Mouse (Mus musculus) neural tube, embryonic 11.5 days (tissue): ENCODE measurements around the gene Eml4. TPM values are rescaled to one million over a fixed set of nuclear protein-coding genes. Genes with fewer than 3 reads are reported as not detected.

Source experiments
- ATAC-seq: fragments of 200-750 bp; cut with Nextera tagmentation; 2 replicates; pipeline ENCODE4 v1.8.0; 2017; ENCODE audit warnings: moderate number of reproducible peaks, mild to moderate bottlenecking, moderate TSS enrichment, moderate library complexity; ENCODE audit not compliant: insufficient read depth, low FRiP score, low TSS enrichment
- DNase-seq: peaks from one replicate; pipeline ENCODE4 v3.0.0-alpha.2; 2015; ENCODE audit warnings: low spot score
- H3K27ac ChIP-seq: fragments of 300-500 bp; sonication (generic); 2 replicates; pipeline ENCODE4 v1.5.1; 2014; ENCODE audit warnings: low read depth, mild to moderate bottlenecking, low read length
- H3K27me3 ChIP-seq: fragments of 300-500 bp; sonication (generic); 2 replicates; pipeline ENCODE4 v1.6.1; 2014; ENCODE audit warnings: mild to moderate bottlenecking, low read length, mixed read lengths; ENCODE audit not compliant: control insufficient read depth, insufficient read depth
- H3K36me3 ChIP-seq: fragments of 300-500 bp; sonication (generic); 2 replicates; pipeline ENCODE4 v1.6.1; 2014; ENCODE audit warnings: mild to moderate bottlenecking, low read length, moderate library complexity, mixed read lengths; ENCODE audit not compliant: control insufficient read depth, insufficient read depth
- H3K4me1 ChIP-seq: fragments of 300-500 bp; sonication (generic); 2 replicates; pipeline ENCODE4 v1.6.1; 2014; ENCODE audit warnings: low read length, mixed read lengths; ENCODE audit not compliant: control insufficient read depth, insufficient read depth
- H3K4me2 ChIP-seq: fragments of 300-500 bp; sonication (generic); 2 replicates; pipeline ENCODE4 v1.6.1; 2014; ENCODE audit warnings: low read depth, mild to moderate bottlenecking, moderate library complexity
- H3K4me3 ChIP-seq: fragments of 300-500 bp; sonication (generic); 2 replicates; pipeline ENCODE4 v1.5.1; 2014; ENCODE audit warnings: low read depth, low read length
- H3K9ac ChIP-seq: fragments of 300-500 bp; sonication (generic); 2 replicates; pipeline ENCODE4 v1.6.1; 2014; ENCODE audit warnings: mild to moderate bottlenecking, low read length
- H3K9me3 ChIP-seq: fragments of 300-500 bp; sonication (generic); 2 replicates; pipeline ENCODE4 v1.6.1; 2016; ENCODE audit warnings: low read length; ENCODE audit not compliant: control insufficient read depth
- WGBS: fragments of 180-500 bp; shearing (Covaris S2); extraction: QIAGEN DNeasy Blood & Tissue Kit; methylation state at CpG from one replicate; pipeline ENCODE4 v1.1.7; 2014; 5-methylcytosine and 5-hydroxymethylcytosine counted together
- polyA plus RNA-seq: library from polyadenylated mRNA; unstranded; fragments of >200 nt; fragmentation: Nextera tagmentation; extraction: Ambion mirVana; gene quantifications from 2 replicates; pipeline ENCODE4 v1.2.1, GENCODE M21; 2014

The Eml4 gene
- polyA plus RNA-seq, 1 experiment from 2014 or later: 59.8 TPM

GRCm38 (mm10) chr17:83521881-83522280 is 171.2 kb downstream of the Eml4 start:
- H3K4me3 ChIP-seq: no peak overlapping the region
- 94% methylated on average over 4 of the region's 4 CpGs for WGBS
- H3K36me3 ChIP-seq: no peaks in the 10 kb centered on the region
- ATAC-seq: no peak
- no peak overlapping the region for H3K9ac ChIP-seq
- peaks cover 16% of the 10 kb centered on the region for H3K4me1 ChIP-seq
- DNase-seq: no peak
- no peaks in the 10 kb centered on the region for H3K9me3 ChIP-seq
- no peaks in the 10 kb centered on the region for H3K27me3 ChIP-seq
- H3K27ac ChIP-seq: no peak overlapping the region
- H3K4me2 ChIP-seq: no peak overlapping the region

DNA sequence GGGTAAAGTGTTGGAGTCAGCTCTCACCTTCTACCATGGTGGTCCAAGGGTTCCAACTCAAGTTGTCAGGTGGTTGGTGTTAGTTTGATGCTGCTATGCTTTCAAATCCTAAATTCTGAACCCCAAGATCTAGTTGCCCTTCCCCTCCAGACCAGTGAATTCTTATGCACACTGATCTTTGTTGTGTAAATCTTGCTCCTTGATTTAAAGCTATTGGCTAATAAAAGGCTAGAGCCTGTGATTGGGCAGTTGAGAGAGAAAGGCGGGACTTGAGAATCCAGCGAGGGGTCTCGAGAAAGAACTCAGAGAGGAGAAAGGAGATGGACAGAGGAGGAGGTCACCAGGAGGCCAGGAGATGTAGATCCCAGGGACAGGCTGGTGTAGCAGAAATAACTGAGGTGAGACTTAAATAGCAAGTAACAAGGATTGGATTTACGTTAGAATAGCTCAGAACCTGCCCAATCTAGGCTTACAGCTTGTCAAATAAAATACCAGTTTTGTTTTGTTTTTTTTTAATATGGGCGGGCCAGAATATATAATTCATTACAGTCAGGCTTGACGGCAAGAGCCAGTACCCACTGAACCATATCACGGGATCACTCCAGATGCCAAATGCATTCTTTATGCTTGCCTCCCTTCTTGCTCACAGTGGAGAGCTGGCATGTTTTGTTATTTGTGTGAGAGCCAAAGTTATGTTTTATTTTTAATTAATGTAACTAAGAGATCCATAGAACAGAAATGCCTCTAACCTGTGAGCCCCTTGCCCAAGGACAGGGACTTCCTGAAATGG is 172.1 kb downstream of the Eml4 start:
- DNase-seq (no peak), ATAC-seq (no peak)
- Histone ChIP-seq H3K36me3 (no peaks in the 10 kb centered on the region), H3K4me1 (peaks cover 24% of the 10 kb centered on the region), H3K27me3 (no peaks in the 10 kb centered on the region), H3K27ac (no peak overlapping the region), H3K4me3 (no peak overlapping the region), H3K4me2 (no peak overlapping the region), H3K9me3 (no peaks in the 10 kb centered on the region), H3K9ac (no peak overlapping the region)
- WGBS: 59% methylated on average over 7 of the region's 7 CpGs

- no peak overlapping the region for H3K27ac ChIP-seq
- peaks cover 29% of the 10 kb centered on the region for H3K4me1 ChIP-seq
- 42% methylated on average over 7 of the region's 7 CpGs for whole genome bisulfite sequencing
- H3K36me3 ChIP-seq: no peaks in the 10 kb centered on the region
- ATAC-seq (no peak), DNase-seq (no peak)
- H3K27me3 ChIP-seq: no peaks in the 10 kb centered on the region
- no peak overlapping the region for H3K9ac ChIP-seq
- no peak overlapping the region for H3K4me2 ChIP-seq
- H3K4me3 ChIP-seq: no peak overlapping the region
- no peaks in the 10 kb centered on the region for H3K9me3 ChIP-seq
Measured at GRCm38 (mm10) chr17:83524753-83525152, 174.0 kb downstream of the Eml4 start.

- no peak for DNase-seq
- ATAC-seq: peak; percentile 17
- no peak overlapping the region; the same call in 1 of the 2 replicates for H3K27ac ChIP-seq
- H3K4me3 ChIP-seq: no peak overlapping the region
- H3K4me1 ChIP-seq: peaks cover 29% of the 10 kb centered on the region
- peak overlapping the region; percentile 14; the same call in 1 of the 2 replicates for H3K9ac ChIP-seq
- H3K36me3 ChIP-seq: no peaks in the 10 kb centered on the region
- no peak overlapping the region for H3K4me2 ChIP-seq
- H3K9me3 ChIP-seq: no peaks in the 10 kb centered on the region
- H3K27me3 ChIP-seq: no peaks in the 10 kb centered on the region
- WGBS: 8% methylated on average over 8 of the region's 8 CpGs
Measured at GRCm38 (mm10) chr17:83525596-83525995, 174.9 kb downstream of the Eml4 start.

DNA sequence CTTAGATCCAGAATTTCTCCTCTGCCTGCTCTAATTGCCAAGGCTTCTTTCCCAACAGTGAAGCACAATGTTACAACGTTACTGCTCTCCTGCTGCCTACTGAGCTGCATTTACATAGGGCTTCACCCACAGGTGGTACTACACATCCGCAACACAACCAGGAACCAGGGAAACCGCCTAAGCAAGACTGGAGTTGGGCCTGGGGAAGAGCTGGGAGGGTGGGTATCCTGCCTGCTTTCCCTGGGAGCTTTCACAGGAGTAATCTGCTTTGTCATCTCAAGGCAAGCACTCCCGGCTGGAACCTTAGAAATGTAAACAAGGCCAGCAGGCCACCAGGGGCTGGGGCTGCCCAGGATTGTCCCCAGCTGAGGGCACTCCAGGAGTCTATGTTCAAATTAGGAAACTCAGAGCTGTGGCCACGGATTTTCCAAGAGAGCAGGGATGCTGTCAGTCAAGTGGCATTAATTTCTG is 175.4 kb downstream of the Eml4 start:
- 0 out of 2 replicates have a peak, but pooled peaks have one; percentile 17 for ATAC-seq

GRCm38 (mm10) chr17:83526624-83527532 is 176.1 kb downstream of the Eml4 start:
- Histone ChIP-seq H3K4me1 (peaks cover 29% of the 10 kb centered on the region), H3K4me3 (no peak overlapping the region), H3K9ac (peak overlapping the region; percentile 24; the same call in 1 of the 2 replicates), H3K4me2 (peak overlapping the region; percentile 34; the same call in 1 of the 2 replicates), H3K27me3 (no peaks in the 10 kb centered on the region), H3K27ac (peak overlapping the region; percentile 76), H3K9me3 (no peaks in the 10 kb centered on the region), H3K36me3 (no peaks in the 10 kb centered on the region)
- ATAC-seq (peak; percentile 85), DNase-seq (peak; percentile 82)
- WGBS: 28% methylated on average over 13 of the region's 13 CpGs

More for the DNA sequence above, 175.4 kb downstream of the Eml4 start:
- H3K9ac ChIP-seq: no peak overlapping the region; the same call in 1 of the 2 replicates
- WGBS: 6% methylated on average over 5 of the region's 5 CpGs
- peaks cover 29% of the 10 kb centered on the region for H3K4me1 ChIP-seq
- no peaks in the 10 kb centered on the region for H3K9me3 ChIP-seq
- H3K4me3 ChIP-seq: no peak overlapping the region
- 0 out of 2 replicates have a peak overlapping the region, but pooled peaks have one; percentile 7 for H3K4me2 ChIP-seq
- no peaks in the 10 kb centered on the region for H3K36me3 ChIP-seq
- peak; percentile 36 for DNase-seq
- H3K27ac ChIP-seq: peak overlapping the region; percentile 68
- no peaks in the 10 kb centered on the region for H3K27me3 ChIP-seq

- Histone ChIP-seq H3K27me3 (no peaks in the 10 kb centered on the region), H3K9me3 (no peaks in the 10 kb centered on the region), H3K36me3 (no peaks in the 10 kb centered on the region), H3K27ac (peak overlapping the region; percentile 76), H3K4me2 (peak overlapping the region; percentile 34), H3K4me3 (no peak overlapping the region), H3K4me1 (peaks cover 29% of the 10 kb centered on the region), H3K9ac (peak overlapping the region; percentile 49)
- DNase-seq (peak; percentile 54), ATAC-seq (0 out of 2 replicates have a peak, but pooled peaks have one; percentile 21)
- 27% methylated on average over 17 of the region's 17 CpGs for WGBS
Measured at GRCm38 (mm10) chr17:83527651-83528381, 177.1 kb downstream of the Eml4 start.
